Mouse (Mus musculus): ENCODE measurements at regions not wholly inside any gene's neighbourhood (a gene's known extent, or its start where the extent isn't known, plus 50 kb on each side); places are given as distances from the start of the nearest gene placed in this dataset.

DNA sequence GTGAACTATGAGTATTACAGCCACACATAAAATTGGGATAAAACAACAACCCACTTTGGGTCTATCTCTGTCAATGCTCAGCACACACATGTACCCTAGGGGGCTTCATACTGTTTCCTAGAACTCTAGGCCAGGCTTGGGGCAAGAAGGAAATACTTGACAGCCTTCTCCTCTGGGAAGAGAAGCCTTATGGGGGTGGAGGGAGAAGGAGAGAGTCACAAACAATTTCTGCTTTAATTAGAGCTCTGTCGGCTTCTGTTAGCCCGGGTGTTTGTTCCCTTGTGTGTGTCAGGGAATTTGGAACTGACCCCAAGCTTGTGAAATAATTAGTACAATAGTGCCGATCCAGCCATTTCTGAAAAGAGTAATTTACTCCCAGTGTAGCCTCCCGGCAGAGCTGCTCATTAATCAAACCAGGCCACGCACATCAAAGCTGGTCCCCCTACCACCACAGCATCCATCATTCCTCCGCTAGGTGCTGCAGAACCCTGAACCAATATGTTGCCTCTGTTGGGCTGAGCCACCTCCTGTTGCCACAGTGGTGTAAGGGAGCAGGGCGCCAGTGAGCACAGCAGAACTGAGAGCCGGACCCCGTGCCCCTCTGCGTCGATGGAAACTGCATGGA is 307.3 kb downstream of the Tmem114 start:
- DNase-seq = no peak

GRCm38 (mm10) chr16:8111329-8112116 is 313.4 kb downstream of the Tmem114 start:
- no peak for DNase-seq

DNA sequence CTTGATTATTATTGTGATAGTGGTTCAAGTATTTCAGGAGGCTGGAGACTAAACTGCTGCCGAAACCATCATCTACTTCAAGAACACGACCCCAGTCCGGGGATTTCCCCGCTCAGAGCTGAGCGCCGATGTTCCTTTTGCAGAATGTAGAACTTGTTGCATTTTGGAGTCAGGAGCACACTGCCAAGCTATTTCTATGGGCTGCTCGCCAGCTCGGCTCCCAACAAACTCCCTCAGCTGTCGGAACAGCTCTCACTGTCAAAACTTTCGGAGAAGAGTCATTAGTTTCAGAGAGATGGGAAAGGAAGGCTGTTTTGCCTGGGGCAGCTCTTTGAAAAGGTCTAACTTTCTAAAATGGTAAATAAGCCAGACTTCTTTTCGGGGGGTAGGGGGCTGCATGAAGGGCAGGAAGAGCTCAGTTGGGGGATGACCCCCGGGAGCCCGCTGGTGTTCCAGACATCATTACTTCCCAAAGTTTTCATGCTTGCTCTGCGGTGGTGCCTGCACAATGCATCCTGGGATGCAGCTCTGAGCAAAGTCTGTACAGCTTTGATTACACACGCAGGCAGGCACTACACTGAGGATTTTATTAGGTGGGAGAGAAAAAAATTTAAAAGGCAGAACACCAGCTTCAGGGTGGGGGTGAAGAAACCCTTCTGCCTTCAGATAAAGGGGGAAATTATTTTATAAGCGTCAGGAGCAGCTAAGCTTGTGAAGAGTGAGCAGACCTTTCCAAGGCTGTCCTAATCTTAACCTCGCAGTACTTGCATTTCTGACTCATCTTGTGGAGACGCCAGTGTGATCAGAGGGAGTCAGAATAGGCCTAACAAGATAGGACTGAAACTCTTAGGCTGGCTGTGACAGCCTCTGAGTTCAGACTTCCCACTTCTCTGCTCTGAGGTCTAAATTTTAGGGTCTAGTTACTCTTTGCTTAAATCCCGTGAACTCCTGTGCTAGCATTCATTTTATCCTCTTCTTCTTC is 316.5 kb downstream of the Tmem114 start:
- DNase-seq = no peak

- no peak for DNase-seq
Observed at GRCm38 (mm10) chr16:8079024-8079423, 345.9 kb downstream of the Tmem114 start.

DNA sequence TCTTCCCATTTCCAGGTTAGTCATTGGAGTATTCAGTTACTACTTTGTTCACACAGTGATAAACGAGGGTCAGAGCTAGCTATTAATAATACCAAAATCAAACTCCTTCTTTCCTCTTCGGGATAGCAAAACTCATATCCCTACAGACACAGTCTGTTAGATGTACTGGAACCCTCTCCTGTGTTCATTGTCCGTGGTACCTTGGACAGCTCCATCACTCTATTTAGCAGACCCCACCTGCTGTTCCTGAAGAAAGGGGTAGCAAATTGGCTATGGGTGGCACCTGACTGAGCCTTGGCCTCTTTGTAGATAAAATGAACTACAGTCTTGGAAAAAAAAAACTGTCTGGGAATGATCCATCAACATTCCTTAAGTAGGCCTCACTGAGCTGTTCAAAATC is 346.5 kb downstream of the Tmem114 start:
- DNase-seq = no peak

- DNase-seq = no peak
Observed at GRCm38 (mm10) chr16:8074729-8075128, 350.2 kb downstream of the Tmem114 start.

DNA sequence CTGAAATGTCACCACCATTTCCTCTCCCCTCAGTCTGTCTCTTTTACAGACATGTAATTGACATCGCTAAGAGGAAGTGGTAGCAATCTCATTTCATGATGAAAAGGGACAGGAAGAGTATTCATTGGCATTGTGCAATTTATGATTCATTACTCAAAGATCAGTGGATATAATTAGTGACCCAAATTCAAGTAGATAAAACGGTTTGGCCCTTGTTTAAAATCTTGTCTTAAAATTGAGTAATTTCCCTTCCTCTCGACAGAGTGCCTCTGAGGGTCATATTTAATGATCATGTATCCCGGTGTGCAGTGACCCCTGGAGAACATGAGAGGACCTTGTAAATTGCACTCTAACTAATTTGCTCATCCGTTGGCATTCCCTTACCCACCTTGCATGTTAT is 371.0 kb downstream of the Tmem114 start:
- DNase-seq = no peak

GRCm38 (mm10) chr16:8008966-8009365 is 416.0 kb downstream of the Tmem114 start:
- no peak for DNase-seq

GRCm38 (mm10) chr16:8006631-8007030 is 418.3 kb downstream of the Tmem114 start:
- DNase-seq = no peak

GRCm38 (mm10) chr16:8002339-8003089 is 422.4 kb downstream of the Tmem114 start:
- DNase-seq = no peak

DNA sequence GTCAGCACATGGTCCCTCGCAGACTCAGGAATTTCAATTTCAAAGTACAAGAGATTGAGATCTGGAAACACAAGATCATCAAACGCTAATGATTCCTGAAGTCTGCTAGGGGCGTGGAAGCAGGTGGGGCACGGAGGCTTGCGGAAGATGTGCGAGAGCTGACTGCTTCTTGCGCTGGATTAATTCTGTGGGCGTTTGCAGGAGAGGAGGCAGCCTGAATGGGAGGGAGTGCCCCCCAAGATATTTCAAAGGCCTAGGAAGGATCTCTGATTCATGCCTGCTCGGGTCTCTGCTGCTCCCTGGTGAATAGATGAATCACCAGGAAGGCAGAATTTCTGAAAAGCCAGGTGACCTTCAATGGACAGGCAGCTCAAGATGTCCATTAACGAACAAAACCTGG is 442.1 kb downstream of the Tmem114 start:
- no peak for DNase-seq

GRCm38 (mm10) chr16:7978466-7978865 is 446.5 kb downstream of the Tmem114 start:
- no peak for DNase-seq

DNA sequence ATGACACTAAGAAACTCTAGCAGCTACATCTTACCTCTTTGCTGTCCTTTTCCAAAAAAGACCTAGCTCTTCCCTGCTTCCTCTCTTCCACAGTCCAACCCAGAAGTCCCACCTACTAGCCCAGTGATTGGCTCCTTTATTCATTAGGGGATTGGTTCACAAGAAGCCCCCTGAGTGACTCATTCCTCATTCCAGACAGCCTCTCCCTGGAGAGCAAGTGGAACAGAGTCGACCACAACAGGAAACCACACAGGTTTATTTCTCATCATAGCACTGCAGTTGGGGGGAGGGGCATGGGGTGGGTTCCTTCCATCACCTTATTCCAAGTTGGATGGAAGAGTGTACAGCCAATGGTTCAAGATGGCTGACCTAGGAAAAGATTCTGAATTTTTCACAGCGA is 473.3 kb downstream of the Tmem114 start:
- no peak for DNase-seq

- DNase-seq = no peak
Observed at GRCm38 (mm10) chr16:7942333-7942732, 482.6 kb downstream of the Tmem114 start.

- no peak for DNase-seq
Observed at GRCm38 (mm10) chr16:7937167-7937566, 487.8 kb downstream of the Tmem114 start.

DNA sequence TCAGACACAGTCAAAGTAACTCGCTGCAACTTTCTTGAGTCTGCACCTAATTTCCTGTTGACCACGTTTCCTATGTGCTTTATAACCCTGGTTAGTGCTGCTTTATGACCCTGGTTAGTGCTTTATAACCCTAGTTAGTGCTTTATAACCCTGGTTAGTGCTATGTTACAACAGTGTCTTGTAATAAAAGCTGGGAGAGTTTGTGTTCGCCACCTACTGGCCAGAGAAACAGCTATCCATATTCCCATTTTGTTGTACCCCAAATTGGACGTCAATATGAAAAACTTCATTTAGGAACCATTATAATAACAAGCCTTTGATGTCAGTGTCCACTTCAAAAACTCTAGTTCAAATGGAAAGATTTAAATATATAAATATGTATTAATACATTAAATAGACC is 492.6 kb downstream of the Tmem114 start:
- DNase-seq = no peak

DNA sequence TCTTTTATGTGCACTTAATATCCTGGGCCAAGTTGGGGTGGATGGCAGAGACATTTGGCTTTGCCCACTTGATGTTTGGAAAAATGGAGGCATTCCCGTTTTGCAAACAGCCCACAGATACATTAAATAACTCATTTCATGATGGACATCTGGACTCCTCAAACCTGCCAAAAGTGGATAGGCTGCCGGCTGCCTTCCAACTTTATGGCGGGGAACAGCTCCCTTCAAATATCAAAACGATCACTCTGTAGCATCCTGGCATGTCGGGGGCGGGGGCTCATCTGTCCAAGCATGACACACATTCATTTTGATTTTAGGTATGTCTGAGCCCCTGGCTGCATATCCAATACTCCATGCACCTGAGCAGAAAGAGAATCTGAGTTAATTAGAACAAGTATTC is 493.3 kb downstream of the Tmem114 start:
- no peak for DNase-seq

DNA sequence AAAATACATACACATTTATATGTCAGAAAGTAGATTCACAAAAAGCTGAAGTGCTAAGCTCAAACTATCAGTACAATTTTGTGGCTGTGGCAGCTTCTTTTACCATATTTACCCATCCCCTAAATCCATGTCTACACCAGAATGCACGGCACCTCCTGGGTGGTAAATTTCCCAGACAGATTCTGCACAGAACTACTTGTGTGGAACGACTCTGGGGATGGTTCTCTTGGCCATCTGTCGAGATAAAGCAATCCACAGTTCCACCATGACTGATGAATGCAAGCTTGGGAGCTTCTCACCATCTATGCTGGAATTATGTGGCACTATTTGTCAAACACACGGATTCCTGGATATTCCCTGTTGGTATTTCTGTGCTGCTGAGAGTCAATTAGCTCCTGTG is 495.8 kb downstream of the Tmem114 start:
- DNase-seq = no peak

DNA sequence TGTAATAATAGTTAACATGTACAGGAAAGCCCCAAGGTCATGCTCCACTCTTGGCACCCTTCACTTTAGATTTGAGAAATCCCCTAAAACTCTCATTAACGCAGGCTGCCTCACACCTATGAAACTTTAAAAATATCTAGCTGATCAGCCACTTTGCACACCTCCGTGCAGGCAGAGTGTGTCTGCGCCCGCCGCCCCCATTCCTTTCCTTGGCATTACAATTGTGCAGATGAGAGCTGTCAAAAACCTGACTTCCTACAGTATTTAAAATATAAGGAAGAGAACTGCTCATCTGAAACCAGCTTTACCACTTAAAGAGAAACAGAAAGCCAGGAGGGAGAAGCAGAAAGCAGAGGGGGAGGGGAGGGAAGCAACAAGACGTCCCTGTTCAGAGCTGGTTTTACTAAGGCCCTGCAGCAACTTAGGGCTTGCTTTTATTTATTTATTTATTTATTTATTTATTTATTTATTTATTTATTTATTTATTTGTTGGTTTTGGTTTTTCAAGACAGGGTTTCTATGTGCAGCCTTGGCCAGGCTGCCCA is 496.5 kb downstream of the Tmem114 start:
- no peak for DNase-seq

GRCm38 (mm10) chr16:7927756-7928155 is 497.2 kb downstream of the Tmem114 start:
- peak; percentile 15 to 22 for DNase-seq

GRCm38 (mm10) chr16:7895786-7896185 is 529.1 kb downstream of the Tmem114 start:
- DNase-seq = no peak

GRCm38 (mm10) chr16:7892799-7893198 is 532.1 kb downstream of the Tmem114 start:
- no peak for DNase-seq
